Mouse (Mus musculus) heart, embryonic 14.5 days (tissue): ENCODE measurements around the gene Btbd35f11. TPM values are rescaled to one million over a fixed set of nuclear protein-coding genes. Genes with fewer than 3 reads are reported as not detected.
"Not testable (repeated sequence)": the region's sequence is repeated elsewhere in the genome, so short reads cannot be mapped to it uniquely, and the experiment has no call there.

ENCODE experiments used
- ATAC-seq: fragments of 200-750 bp; cut with Nextera tagmentation; 2 replicates; pipeline ENCODE4 v1.8.0; 2017; ENCODE audit warnings: low read depth, moderate TSS enrichment; ENCODE audit not compliant: insufficient number of reproducible peaks, insufficient read depth, low FRiP score
- H3K27ac ChIP-seq, 2 experiments: fragments of 200-500 bp in 1 of 2; fragments of 300-500 bp in 1 of 2; sonication (generic) in 1 of 2; replicated peaks in 1 of 2; 2 replicates each; pipeline ENCODE4 v1.5.1; 2012 to 2014; ENCODE audit warnings: low read depth in 2 of 2, low read length in 2 of 2, control low read depth in 1 of 2, mild to moderate bottlenecking in 1 of 2, mixed read lengths in 1 of 2; ENCODE audit not compliant: control insufficient read depth in 1 of 2, insufficient read depth in 1 of 2
- H3K27me3 ChIP-seq: fragments of 300-500 bp; sonication (generic); 2 replicates; pipeline ENCODE4 v1.6.1; 2014; ENCODE audit warnings: mild to moderate bottlenecking, low read length, control low read depth; ENCODE audit not compliant: control insufficient read depth, insufficient read depth
- H3K36me3 ChIP-seq: fragments of 300-500 bp; sonication (generic); 2 replicates; pipeline ENCODE4 v1.6.1; 2014; ENCODE audit warnings: mild to moderate bottlenecking, control low read depth, low read length, mixed read lengths; ENCODE audit not compliant: control insufficient read depth, insufficient read depth
- H3K4me1 ChIP-seq, 2 experiments: fragments of 200-500 bp in 1 of 2; fragments of 300-500 bp in 1 of 2; sonication (generic) in 1 of 2; 2 replicates each; pipeline ENCODE4 v1.6.1; 2012 to 2014; ENCODE audit warnings: low read length in 2 of 2, control low read depth in 1 of 2, mixed read lengths in 1 of 2; ENCODE audit not compliant: control insufficient read depth in 2 of 2, insufficient read depth in 2 of 2
- H3K4me2 ChIP-seq: fragments of 300-500 bp; sonication (generic); 2 replicates; pipeline ENCODE4 v1.6.1; 2014; ENCODE audit warnings: mild to moderate bottlenecking, low read length
- H3K4me3 ChIP-seq, 2 experiments: fragments of 200-500 bp in 1 of 2; fragments of 300-500 bp in 1 of 2; sonication (generic) in 1 of 2; 2 replicates each; pipeline ENCODE4 v1.5.1; 2012 to 2014; ENCODE audit warnings: low read length in 2 of 2, mild to moderate bottlenecking in 2 of 2, control low read depth in 1 of 2, low read depth in 1 of 2, moderate library complexity in 1 of 2; ENCODE audit not compliant: control insufficient read depth in 1 of 2, insufficient read depth in 1 of 2
- H3K9ac ChIP-seq: fragments of 300-500 bp; sonication (generic); 2 replicates; pipeline ENCODE4 v1.6.1; 2014; ENCODE audit warnings: mild to moderate bottlenecking, low read length
- H3K9me3 ChIP-seq: fragments of 300-500 bp; sonication (generic); 2 replicates; pipeline ENCODE4 v1.6.1; 2016; ENCODE audit warnings: low read length, control low read depth; ENCODE audit not compliant: control insufficient read depth
- WGBS: fragments of 180-500 bp; shearing (Covaris S2); extraction: QIAGEN DNeasy Blood & Tissue Kit; methylation state at CpG from one replicate; pipeline ENCODE4 v1.1.7; 2014; 5-methylcytosine and 5-hydroxymethylcytosine counted together
- polyA plus RNA-seq: library from polyadenylated mRNA; unstranded; fragments of >200 nt; fragmentation: Nextera tagmentation; extraction: Ambion mirVana; gene quantifications from 2 replicates; pipeline ENCODE4 v1.2.1, GENCODE M21; 2014

The Btbd35f11 gene
- not detected in 2 replicates for polyA plus RNA-seq

DNA sequence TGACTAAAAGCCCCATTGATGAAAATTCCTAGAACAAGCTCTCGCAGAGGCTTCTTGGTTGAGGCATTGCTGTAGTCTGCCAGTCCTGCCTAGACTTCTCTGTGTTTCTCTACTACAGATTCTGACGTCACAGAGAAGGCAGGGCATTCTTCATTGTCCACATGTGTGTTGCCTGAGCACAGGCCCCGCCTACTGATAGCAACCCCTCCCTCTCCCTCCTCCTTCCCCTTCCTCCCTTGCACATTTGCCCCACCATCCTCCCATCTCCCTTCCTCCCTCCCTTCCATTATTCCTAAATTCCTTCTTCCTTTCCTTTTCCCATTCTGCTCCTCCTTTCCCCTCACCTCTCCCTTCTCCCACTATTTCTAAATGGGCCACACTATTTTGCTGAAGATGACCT, at the start of gene Btbd35f11:
TSS of gene Btbd35f11 (minus strand) at position 101 of the 400 bp plus-strand sequence.
- 39% methylated on average over 2 of the region's 3 CpGs for WGBS
- not testable (repeated sequence) for H3K4me1 ChIP-seq, H3K27me3 ChIP-seq, H3K36me3 ChIP-seq, H3K4me2 ChIP-seq, H3K9ac ChIP-seq, H3K4me3 ChIP-seq, ATAC-seq, H3K9me3 ChIP-seq, H3K27ac ChIP-seq

DNA sequence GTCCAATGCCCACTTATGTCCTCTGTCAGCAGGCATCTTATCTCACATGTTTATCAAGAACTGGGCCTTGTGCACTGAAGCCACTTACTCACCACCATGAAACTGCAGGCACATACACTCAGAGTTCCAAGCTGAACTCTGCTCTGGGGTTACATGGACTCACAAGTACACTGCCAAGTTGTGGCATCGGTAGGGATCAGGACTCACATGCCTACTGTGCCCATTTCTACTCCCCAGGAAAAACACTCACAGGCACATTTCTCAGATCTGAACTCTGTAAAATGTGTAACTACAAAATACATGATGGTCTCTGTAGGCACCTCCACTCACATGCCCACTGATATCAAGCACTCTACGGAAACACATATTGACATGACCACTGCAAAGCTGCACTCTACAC, 33.5 kb downstream of the Btbd35f11 start:
- not testable (repeated sequence) for H3K27me3 ChIP-seq, H3K4me1 ChIP-seq, H3K36me3 ChIP-seq, H3K27ac ChIP-seq, H3K4me2 ChIP-seq, H3K9me3 ChIP-seq, H3K4me3 ChIP-seq, ATAC-seq, H3K9ac ChIP-seq
- 69% methylated on average over 1 of the region's 2 CpGs for WGBS

Other genes starting within 250 kb of the Btbd35f11 start
- not detected in 2 replicates for gene Btbd35f24, start 247.9 kb downstream of the Btbd35f11 start, polyA plus RNA-seq